Mouse (Mus musculus) intestine, embryonic 16.5 days (tissue): Measurements from ENCODE around the gene Cblc. TPM values are rescaled to one million over a fixed set of nuclear protein-coding genes. Genes with fewer than 3 reads are reported as not detected.

Experiments
- ATAC-seq: fragments of 200-750 bp; cut with Nextera tagmentation; 2 replicates; pipeline ENCODE4 v1.8.0; 2017; ENCODE audit warnings: moderate TSS enrichment, moderate library complexity
- H3K27ac ChIP-seq: fragments of 300-500 bp; sonication (generic); 2 replicates; pipeline ENCODE4 v1.5.1; 2014; ENCODE audit warnings: mild to moderate bottlenecking, low read length
- H3K27me3 ChIP-seq: fragments of 300-500 bp; sonication (generic); replicated peaks from 2 replicates; pipeline ENCODE4 v1.6.1; 2014; ENCODE audit warnings: low read length, control low read depth, mixed read lengths; ENCODE audit not compliant: control insufficient read depth, insufficient read depth
- H3K36me3 ChIP-seq: fragments of 300-500 bp; sonication (generic); 2 replicates; pipeline ENCODE4 v1.6.1; 2014; ENCODE audit warnings: low read length, control low read depth; ENCODE audit not compliant: control insufficient read depth, insufficient read depth
- H3K4me1 ChIP-seq: fragments of 300-500 bp; sonication (generic); 2 replicates; pipeline ENCODE4 v1.6.1; 2014; ENCODE audit warnings: low read length, control low read depth, mixed read lengths; ENCODE audit not compliant: control insufficient read depth, insufficient read depth
- H3K4me2 ChIP-seq: fragments of 300-500 bp; sonication (generic); 2 replicates; pipeline ENCODE4 v1.6.1; 2014; ENCODE audit warnings: low read depth, low read length, control low read depth
- H3K4me3 ChIP-seq: fragments of 300-500 bp; sonication (generic); 2 replicates; pipeline ENCODE4 v1.5.1; 2014; ENCODE audit warnings: mild to moderate bottlenecking, low read length
- H3K9ac ChIP-seq: fragments of 300-500 bp; sonication (generic); 2 replicates; pipeline ENCODE4 v1.6.1; 2014; ENCODE audit warnings: low read depth, low read length
- H3K9me3 ChIP-seq: fragments of 300-500 bp; sonication (generic); 2 replicates; pipeline ENCODE4 v1.6.1; 2016; ENCODE audit warnings: low read length, control low read depth; ENCODE audit not compliant: control insufficient read depth
- WGBS: fragments of 180-500 bp; shearing (Covaris S2); extraction: QIAGEN DNeasy Blood & Tissue Kit; methylation state at CpG from one replicate; pipeline ENCODE4 v1.1.7; 2014; 5-methylcytosine and 5-hydroxymethylcytosine counted together
- polyA plus RNA-seq: library from polyadenylated mRNA; unstranded; fragments of >200 nt; fragmentation: Nextera tagmentation; extraction: Ambion mirVana; gene quantifications from 2 replicates; pipeline ENCODE4 v1.2.1, GENCODE M21; 2015

Gene Cblc
- polyA plus RNA-seq, 1 experiment from 2014 or later = 32.6 TPM

GRCm38 (mm10) chr7:19778645-19779044, 18.0 kb downstream of the Cblc start:
- H3K4me1 ChIP-seq = no peaks in the 10 kb centered on the region
- peaks cover 7% of the 10 kb centered on the region for H3K9me3 ChIP-seq
- H3K36me3 ChIP-seq = 0 out of 2 replicates have a peak, but pooled peaks cover 3% of the 10 kb centered on the region
- H3K27me3 ChIP-seq = no peaks in the 10 kb centered on the region
- no peak overlapping the region for H3K4me2 ChIP-seq
- no peak overlapping the region for H3K4me3 ChIP-seq
- H3K27ac ChIP-seq = no peak overlapping the region
- no peak overlapping the region for H3K9ac ChIP-seq
- WGBS = 80% methylated on average over 8 of the region's 8 CpGs
- no peak for ATAC-seq

- Histone ChIP-seq H3K9me3 (peaks cover 4% of the 10 kb centered on the region), H3K4me3 (no peak overlapping the region), H3K27me3 (no peaks in the 10 kb centered on the region), H3K27ac (no peak overlapping the region), H3K4me2 (no peak overlapping the region), H3K36me3 (0 out of 2 replicates have a peak, but pooled peaks cover 3% of the 10 kb centered on the region), H3K9ac (no peak overlapping the region), H3K4me1 (no peaks in the 10 kb centered on the region)
- no peak for ATAC-seq
- WGBS = 85% methylated on average over 11 of the region's 11 CpGs
These were observed 19.4 kb downstream of the Cblc start for GRCm38 (mm10) chr7:19777049-19777723.

GRCm38 (mm10) chr7:19771682-19772081, 24.9 kb downstream of the Cblc start:
- no peak for ATAC-seq
- Histone ChIP-seq H3K4me3 (no peak overlapping the region), H3K4me1 (peaks cover 29% of the 10 kb centered on the region), H3K27ac (no peak overlapping the region; the same call in 1 of the 2 replicates), H3K9ac (no peak overlapping the region), H3K9me3 (no peaks in the 10 kb centered on the region), H3K4me2 (no peak overlapping the region), H3K36me3 (no peaks in the 10 kb centered on the region), H3K27me3 (no peaks in the 10 kb centered on the region; the same call in 1 of the 2 replicates)
- 61% methylated on average over 4 of the region's 4 CpGs for WGBS

- Histone ChIP-seq H3K9me3 (no peaks in the 10 kb centered on the region), H3K27ac (peak within 1 kb of the TSS; percentile 57), H3K4me1 (peaks cover 29% of the 10 kb centered on the region), H3K4me2 (peak within 1 kb of the TSS; percentile 83), H3K27me3 (no peaks in the 10 kb centered on the region; the same call in 1 of the 2 replicates), H3K4me3 (peak within 1 kb of the TSS; percentile 60), H3K36me3 (no peaks in the 10 kb centered on the region), H3K9ac (peak within 1 kb of the TSS; percentile 75)
- WGBS = 6% methylated on average over 9 of the region's 9 CpGs
- ATAC-seq = peak; percentile 41
These were observed 25.6 kb downstream of the Cblc start, which contains the start of gene Bcam for GRCm38 (mm10) chr7:19770984-19771391. Bcam (minus strand) TSS chr7:19771016.

- H3K9me3 ChIP-seq = no peaks in the 10 kb centered on the region
- H3K36me3 ChIP-seq = 0 out of 2 replicates have a peak, but pooled peaks cover under 1% of the 10 kb centered on the region
- H3K9ac ChIP-seq = peak overlapping the region; percentile 75
- WGBS = under 1% methylated on average over 27 of the region's 28 CpGs
- peaks cover 29% of the 10 kb centered on the region for H3K4me1 ChIP-seq
- H3K4me3 ChIP-seq = peak overlapping the region; percentile 60
- peak overlapping the region; percentile 57 for H3K27ac ChIP-seq
- H3K4me2 ChIP-seq = peak overlapping the region; percentile 83
- no peaks in the 10 kb centered on the region; the same call in 1 of the 2 replicates for H3K27me3 ChIP-seq
- ATAC-seq = peak; percentile 81
These were observed 26.2 kb downstream of the Cblc start for GRCm38 (mm10) chr7:19770375-19770754.

DNA sequence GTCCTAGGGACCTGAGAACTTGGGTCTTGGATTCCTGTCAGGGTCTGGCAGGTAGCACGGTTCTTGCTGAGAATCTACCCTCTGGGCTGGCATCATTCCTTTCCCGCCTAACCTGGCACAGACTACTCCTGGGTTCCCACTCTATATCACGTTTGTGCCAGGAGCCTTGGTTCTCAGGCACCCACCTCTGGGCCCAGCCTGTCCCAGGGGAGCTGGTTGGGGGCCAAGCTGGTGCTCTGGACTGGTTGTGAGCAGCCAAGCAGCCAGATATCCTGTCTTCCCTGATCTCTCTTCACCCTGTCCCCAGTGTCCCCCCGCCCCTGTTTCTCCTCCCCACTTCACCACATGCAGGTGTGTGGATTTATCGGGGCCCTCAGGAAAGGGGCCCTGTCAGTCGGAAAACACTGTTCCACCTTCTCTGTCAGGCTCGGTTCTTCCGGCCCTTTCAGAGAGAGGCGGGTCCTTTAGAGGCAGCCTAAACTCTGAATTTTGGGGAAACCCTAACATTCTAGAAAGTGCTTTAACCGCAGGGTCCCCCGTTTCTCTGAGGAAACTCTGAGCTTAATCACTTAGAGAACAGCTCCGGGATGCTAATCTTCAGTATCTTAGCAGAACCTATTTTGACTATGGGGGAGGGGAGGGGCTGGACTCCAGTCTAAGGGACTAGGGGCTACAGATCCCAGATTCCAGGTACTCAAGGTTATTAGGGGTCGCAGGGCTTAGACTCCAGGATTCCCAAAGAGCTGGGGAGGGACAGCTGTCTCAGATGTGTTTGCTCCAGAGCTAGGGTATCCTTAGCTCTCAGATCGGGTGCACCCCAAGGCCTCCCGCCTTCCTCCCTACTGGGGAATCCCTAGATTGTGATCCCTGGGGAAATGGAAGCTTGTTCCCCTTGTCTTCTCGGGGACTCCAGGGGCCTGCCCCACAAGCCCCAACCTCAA, 26.9 kb downstream of the Cblc start:
- H3K9me3 ChIP-seq = no peaks in the 10 kb centered on the region
- H3K36me3 ChIP-seq = peaks cover 6% of the 10 kb centered on the region; the same call in 1 of the 2 replicates
- H3K27ac ChIP-seq = peak overlapping the region; percentile 57
- peak overlapping the region; percentile 60 for H3K4me3 ChIP-seq
- H3K27me3 ChIP-seq = no peaks in the 10 kb centered on the region; the same call in 1 of the 2 replicates
- peak; percentile 45 for ATAC-seq
- WGBS = 11% methylated on average over 16 of the region's 16 CpGs
- peak overlapping the region; percentile 75 for H3K9ac ChIP-seq
- H3K4me1 ChIP-seq = peaks cover 29% of the 10 kb centered on the region
- peak overlapping the region; percentile 83 for H3K4me2 ChIP-seq

- peak; percentile 11 for ATAC-seq
- Histone ChIP-seq H3K27me3 (no peaks in the 10 kb centered on the region; the same call in 1 of the 2 replicates), H3K4me2 (peak overlapping the region; percentile 83), H3K9ac (peak overlapping the region; percentile 75), H3K4me3 (peak overlapping the region; percentile 60), H3K9me3 (no peaks in the 10 kb centered on the region), H3K36me3 (peaks cover 6% of the 10 kb centered on the region), H3K27ac (peak overlapping the region; percentile 28; the same call in 1 of the 2 replicates), H3K4me1 (peaks cover 29% of the 10 kb centered on the region)
- 26% methylated on average over 4 of the region's 4 CpGs for WGBS
These were observed 27.6 kb downstream of the Cblc start for GRCm38 (mm10) chr7:19769001-19769400.

DNA sequence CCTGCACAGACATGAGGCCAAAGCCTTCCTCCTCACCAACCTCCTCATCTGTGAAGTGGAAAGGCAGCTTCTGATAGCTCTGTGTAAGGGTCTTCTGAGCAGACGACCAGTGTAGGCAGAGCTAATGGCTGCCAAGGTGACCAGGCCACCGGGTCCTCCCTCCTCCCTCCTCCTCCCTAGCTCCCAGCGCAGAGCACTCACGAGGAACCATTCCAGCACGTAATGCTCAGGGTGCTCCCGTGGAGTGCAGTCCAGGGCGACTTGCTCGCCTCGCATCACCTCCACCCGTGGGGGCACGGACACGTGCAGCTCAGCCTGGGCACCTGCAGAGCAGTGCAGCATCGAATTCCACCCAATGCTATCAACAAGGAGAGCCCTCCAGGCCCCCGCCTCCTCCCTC, 28.4 kb downstream of the Cblc start:
- H3K4me2 ChIP-seq = peak overlapping the region; percentile 83; the same call in 1 of the 2 replicates
- H3K9ac ChIP-seq = peak overlapping the region; percentile 26
- H3K27ac ChIP-seq = no peak overlapping the region
- no peaks in the 10 kb centered on the region for H3K9me3 ChIP-seq
- H3K4me1 ChIP-seq = peaks cover 29% of the 10 kb centered on the region
- peaks cover 6% of the 10 kb centered on the region for H3K36me3 ChIP-seq
- no peaks in the 10 kb centered on the region; the same call in 1 of the 2 replicates for H3K27me3 ChIP-seq
- WGBS = 73% methylated on average over 14 of the region's 14 CpGs
- no peak for ATAC-seq
- H3K4me3 ChIP-seq = no peak overlapping the region

GRCm38 (mm10) chr7:19764581-19764980, 32.0 kb downstream of the Cblc start:
- H3K9me3 ChIP-seq = no peaks in the 10 kb centered on the region
- no peak overlapping the region for H3K9ac ChIP-seq
- no peak overlapping the region for H3K27ac ChIP-seq
- no peak overlapping the region for H3K4me3 ChIP-seq
- ATAC-seq = no peak
- H3K36me3 ChIP-seq = peaks cover 6% of the 10 kb centered on the region
- H3K4me1 ChIP-seq = peaks cover 21% of the 10 kb centered on the region
- 83% methylated on average over 9 of the region's 9 CpGs for WGBS
- no peaks in the 10 kb centered on the region for H3K27me3 ChIP-seq
- no peak overlapping the region for H3K4me2 ChIP-seq
